Mouse (Mus musculus): ENCODE data around the gene Prnp. TPM values are rescaled to one million over a fixed set of nuclear protein-coding genes. Genes with fewer than 3 reads are reported as not detected.

Prnp gene
- polyA plus RNA-seq, 1 experiment from 2014 or later: 49.6 TPM

DNA sequence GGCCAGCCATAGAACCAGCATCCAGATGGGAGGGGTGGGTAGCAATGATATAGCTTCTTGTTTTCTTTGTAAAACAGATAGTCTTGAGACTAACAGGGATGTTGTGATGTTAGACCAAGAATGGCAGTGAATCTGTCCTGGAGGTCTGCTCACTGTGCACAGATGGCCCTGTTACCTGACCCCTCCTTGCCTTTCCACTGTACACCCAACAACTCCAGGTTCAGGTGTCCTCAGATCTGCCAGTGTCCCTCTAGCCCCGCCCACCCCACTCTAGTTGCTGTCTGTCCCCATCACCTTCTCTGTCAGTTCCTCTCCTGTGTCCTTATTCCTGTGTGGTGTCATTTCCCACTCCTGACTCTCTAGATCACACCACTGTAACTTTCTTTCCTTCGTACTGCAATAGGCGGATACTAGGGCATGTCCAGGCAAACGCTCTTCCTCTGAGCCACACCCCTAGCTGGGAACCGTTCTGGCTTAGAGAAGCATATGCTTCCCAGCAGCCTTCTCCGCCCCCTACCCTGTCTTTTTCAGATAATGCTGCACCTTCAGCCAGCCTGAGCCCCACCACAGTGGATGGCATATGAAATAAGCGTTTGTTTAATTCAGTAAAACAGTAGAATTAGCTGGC lies 22.7 kb downstream of the Prnp start:
- 73% methylated on average over 7 of the region's 7 CpGs for WGBS
- Histone ChIP-seq H3K27ac (ENCODE audit: low read length) (no peak overlapping the region), H3K36me3 (ENCODE audit: insufficient read depth, low read length) (no peaks in the 10 kb centered on the region)

DNA sequence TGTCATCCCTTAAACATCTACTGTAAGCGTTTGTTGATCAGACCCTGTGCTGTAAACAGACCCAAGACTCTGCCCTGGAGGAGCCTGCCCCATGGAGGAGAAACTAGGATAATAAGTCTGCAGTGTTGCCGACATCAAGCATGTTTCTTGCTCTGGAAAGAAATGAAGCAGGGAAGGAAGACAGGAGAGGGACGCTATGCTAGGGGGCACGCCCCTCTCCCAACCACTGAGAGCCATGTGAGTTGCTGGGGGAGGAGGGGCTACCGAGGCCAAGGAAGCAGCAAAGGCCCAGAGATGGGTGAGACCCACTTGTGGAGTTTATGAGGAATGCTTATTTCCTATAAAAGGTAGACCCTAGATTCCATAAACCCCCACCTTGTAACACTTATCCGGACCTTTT lies 23.3 kb downstream of the Prnp start:
- 44% methylated on average over 6 of the region's 6 CpGs for WGBS

More for the DNA sequence above, 22.7 kb downstream of the Prnp start:
- no peak overlapping the region for H3K4me2 ChIP-seq (replicated peaks; ENCODE audit: low read depth, low read length)
- H3K9me3 ChIP-seq (ENCODE audit: low read length): no peaks in the 10 kb centered on the region
- no peak overlapping the region for H3K4me3 ChIP-seq (ENCODE audit: low read length)
- no peak overlapping the region for H3K9ac ChIP-seq (replicated peaks; ENCODE audit: low read length)
- no peaks in the 10 kb centered on the region for H3K27me3 ChIP-seq (ENCODE audit: insufficient read depth, low read length)
- H3K4me1 ChIP-seq (ENCODE audit: insufficient read depth, low read length): peaks cover 8% of the 10 kb centered on the region; the same call in 1 of the 2 replicates
- 0 out of 2 replicates have a peak, but pooled peaks have one; percentile 12 for ATAC-seq (ENCODE audit: low FRiP score, low TSS enrichment)

DNA sequence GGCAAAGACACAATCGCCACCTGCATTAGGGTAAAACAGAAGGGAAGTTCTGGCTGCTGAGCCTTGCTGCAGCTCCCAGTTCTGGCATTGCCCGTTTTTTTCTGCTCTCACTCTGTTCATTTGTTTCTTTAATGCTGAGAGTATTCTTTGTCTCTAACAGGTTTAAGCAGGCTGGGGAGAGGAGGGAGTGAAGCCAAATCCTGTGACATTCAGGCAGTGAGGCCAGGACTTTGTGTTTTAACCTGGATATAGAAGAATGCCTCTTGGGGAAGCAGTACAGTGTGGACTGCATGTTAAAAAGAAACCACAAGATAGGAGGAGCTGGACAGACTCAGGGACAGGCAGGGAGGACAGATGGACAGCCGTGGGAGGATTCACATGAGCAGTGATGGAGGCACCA lies 23.9 kb downstream of the Prnp start:
- Histone ChIP-seq H3K27ac (ENCODE audit: low read length) (no peak overlapping the region), H3K36me3 (ENCODE audit: insufficient read depth, low read length) (no peaks in the 10 kb centered on the region), H3K4me2 (replicated peaks; ENCODE audit: low read depth, low read length) (no peak overlapping the region), H3K4me3 (ENCODE audit: low read length) (no peak overlapping the region), H3K4me1 (ENCODE audit: insufficient read depth, low read length) (peaks cover 8% of the 10 kb centered on the region; the same call in 1 of the 2 replicates), H3K27me3 (ENCODE audit: insufficient read depth, low read length) (no peaks in the 10 kb centered on the region), H3K9me3 (ENCODE audit: low read length) (no peaks in the 10 kb centered on the region), H3K9ac (replicated peaks; ENCODE audit: low read length) (no peak overlapping the region)
- 69% methylated on average over 3 of the region's 3 CpGs for WGBS
- no peak for ATAC-seq (ENCODE audit: low FRiP score, low TSS enrichment)

More for the DNA sequence above, 23.3 kb downstream of the Prnp start:
- Histone ChIP-seq H3K4me2 (replicated peaks; ENCODE audit: low read depth, low read length) (no peak overlapping the region), H3K36me3 (ENCODE audit: insufficient read depth, low read length) (no peaks in the 10 kb centered on the region), H3K27ac (ENCODE audit: low read length) (no peak overlapping the region), H3K9me3 (ENCODE audit: low read length) (no peaks in the 10 kb centered on the region), H3K4me1 (ENCODE audit: insufficient read depth, low read length) (peaks cover 8% of the 10 kb centered on the region; the same call in 1 of the 2 replicates), H3K4me3 (ENCODE audit: low read length) (no peak overlapping the region), H3K9ac (replicated peaks; ENCODE audit: low read length) (no peak overlapping the region), H3K27me3 (ENCODE audit: insufficient read depth, low read length) (no peaks in the 10 kb centered on the region)
- no peak for ATAC-seq (ENCODE audit: low FRiP score, low TSS enrichment)

- H3K4me3 ChIP-seq (ENCODE audit: low read length): no peak overlapping the region
- no peaks in the 10 kb centered on the region for H3K36me3 ChIP-seq (ENCODE audit: insufficient read depth, low read length)
- no peak overlapping the region for H3K4me2 ChIP-seq (replicated peaks; ENCODE audit: low read depth, low read length)
- H3K27ac ChIP-seq (ENCODE audit: low read length): no peak overlapping the region
- 94% methylated on average over 2 of the region's 2 CpGs for WGBS
- no peaks in the 10 kb centered on the region for H3K27me3 ChIP-seq (ENCODE audit: insufficient read depth, low read length)
- H3K4me1 ChIP-seq (ENCODE audit: insufficient read depth, low read length): peaks cover 8% of the 10 kb centered on the region; the same call in 1 of the 2 replicates
- H3K9me3 ChIP-seq (ENCODE audit: low read length): no peaks in the 10 kb centered on the region
- ATAC-seq (ENCODE audit: low FRiP score, low TSS enrichment): no peak
- H3K9ac ChIP-seq (replicated peaks; ENCODE audit: low read length): no peak overlapping the region
Measured at GRCm38 (mm10) chr2:131934243-131934642, 24.5 kb downstream of the Prnp start.

GRCm38 (mm10) chr2:131935390-131936105 lies 25.8 kb downstream of the Prnp start:
- no peaks in the 10 kb centered on the region for H3K27me3 ChIP-seq (ENCODE audit: insufficient read depth, low read length)
- peaks cover 8% of the 10 kb centered on the region; the same call in 1 of the 2 replicates for H3K4me1 ChIP-seq (ENCODE audit: insufficient read depth, low read length)
- peak; percentile 28; the same call in 1 of the 2 replicates for ATAC-seq (ENCODE audit: low FRiP score, low TSS enrichment)
- H3K4me2 ChIP-seq (replicated peaks; ENCODE audit: low read depth, low read length): no peak overlapping the region
- H3K36me3 ChIP-seq (ENCODE audit: insufficient read depth, low read length): no peaks in the 10 kb centered on the region
- H3K9ac ChIP-seq (replicated peaks; ENCODE audit: low read length): no peak overlapping the region
- WGBS: 68% methylated on average over 10 of the region's 10 CpGs
- no peak overlapping the region for H3K27ac ChIP-seq (ENCODE audit: low read length)
- H3K4me3 ChIP-seq (ENCODE audit: low read length): no peak overlapping the region
- no peaks in the 10 kb centered on the region for H3K9me3 ChIP-seq (ENCODE audit: low read length)

DNA sequence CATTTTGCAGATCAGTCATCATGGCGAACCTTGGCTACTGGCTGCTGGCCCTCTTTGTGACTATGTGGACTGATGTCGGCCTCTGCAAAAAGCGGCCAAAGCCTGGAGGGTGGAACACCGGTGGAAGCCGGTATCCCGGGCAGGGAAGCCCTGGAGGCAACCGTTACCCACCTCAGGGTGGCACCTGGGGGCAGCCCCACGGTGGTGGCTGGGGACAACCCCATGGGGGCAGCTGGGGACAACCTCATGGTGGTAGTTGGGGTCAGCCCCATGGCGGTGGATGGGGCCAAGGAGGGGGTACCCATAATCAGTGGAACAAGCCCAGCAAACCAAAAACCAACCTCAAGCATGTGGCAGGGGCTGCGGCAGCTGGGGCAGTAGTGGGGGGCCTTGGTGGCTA lies 26.7 kb downstream of the Prnp start:
- H3K4me2 ChIP-seq (replicated peaks; ENCODE audit: low read depth, low read length): no peak overlapping the region
- no peaks in the 10 kb centered on the region for H3K9me3 ChIP-seq (ENCODE audit: low read length)
- peaks cover 8% of the 10 kb centered on the region; the same call in 1 of the 2 replicates for H3K4me1 ChIP-seq (ENCODE audit: insufficient read depth, low read length)
- ATAC-seq (ENCODE audit: low FRiP score, low TSS enrichment): no peak
- no peak overlapping the region for H3K27ac ChIP-seq (ENCODE audit: low read length)
- no peaks in the 10 kb centered on the region for H3K27me3 ChIP-seq (ENCODE audit: insufficient read depth, low read length)
- H3K4me3 ChIP-seq (ENCODE audit: low read length): no peak overlapping the region
- 97% methylated on average over 10 of the region's 10 CpGs for WGBS
- no peak overlapping the region for H3K9ac ChIP-seq (replicated peaks; ENCODE audit: low read length)
- H3K36me3 ChIP-seq (ENCODE audit: insufficient read depth, low read length): no peaks in the 10 kb centered on the region

- H3K27me3 ChIP-seq (ENCODE audit: insufficient read depth, low read length): no peaks in the 10 kb centered on the region
- no peak overlapping the region for H3K27ac ChIP-seq (ENCODE audit: low read length)
- WGBS: 33% methylated on average over 8 of the region's 8 CpGs
- H3K4me1 ChIP-seq (ENCODE audit: insufficient read depth, low read length): no peaks in the 10 kb centered on the region
- H3K9me3 ChIP-seq (ENCODE audit: low read length): no peaks in the 10 kb centered on the region
- no peak overlapping the region for H3K4me3 ChIP-seq (ENCODE audit: low read length)
- ATAC-seq (ENCODE audit: low FRiP score, low TSS enrichment): peak; percentile 31; the same call in 1 of the 2 replicates
- H3K9ac ChIP-seq (replicated peaks; ENCODE audit: low read length): no peak overlapping the region
- no peaks in the 10 kb centered on the region for H3K36me3 ChIP-seq (ENCODE audit: insufficient read depth, low read length)
- H3K4me2 ChIP-seq (replicated peaks; ENCODE audit: low read depth, low read length): no peak overlapping the region
Measured at GRCm38 (mm10) chr2:131939404-131940111, 29.8 kb downstream of the Prnp start.

- WGBS: 79% methylated on average over 3 of the region's 3 CpGs
- Histone ChIP-seq H3K27ac (ENCODE audit: low read length) (no peak overlapping the region), H3K4me3 (ENCODE audit: low read length) (no peak overlapping the region), H3K36me3 (ENCODE audit: insufficient read depth, low read length) (no peaks in the 10 kb centered on the region), H3K27me3 (ENCODE audit: insufficient read depth, low read length) (no peaks in the 10 kb centered on the region), H3K9ac (replicated peaks; ENCODE audit: low read length) (no peak overlapping the region), H3K9me3 (ENCODE audit: low read length) (no peaks in the 10 kb centered on the region), H3K4me1 (ENCODE audit: insufficient read depth, low read length) (no peaks in the 10 kb centered on the region), H3K4me2 (replicated peaks; ENCODE audit: low read depth, low read length) (no peak overlapping the region)
- ATAC-seq (ENCODE audit: low FRiP score, low TSS enrichment): no peak
Measured at GRCm38 (mm10) chr2:131940506-131940905, 30.8 kb downstream of the Prnp start.

GRCm38 (mm10) chr2:131941501-131941900 lies 31.8 kb downstream of the Prnp start:
- no peaks in the 10 kb centered on the region for H3K27me3 ChIP-seq (ENCODE audit: insufficient read depth, low read length)
- no peak overlapping the region for H3K9ac ChIP-seq (replicated peaks; ENCODE audit: low read length)
- no peak overlapping the region for H3K4me3 ChIP-seq (ENCODE audit: low read length)
- H3K36me3 ChIP-seq (ENCODE audit: insufficient read depth, low read length): no peaks in the 10 kb centered on the region
- H3K4me2 ChIP-seq (replicated peaks; ENCODE audit: low read depth, low read length): no peak overlapping the region
- H3K27ac ChIP-seq (ENCODE audit: low read length): no peak overlapping the region
- H3K9me3 ChIP-seq (ENCODE audit: low read length): no peaks in the 10 kb centered on the region
- 69% methylated on average over 6 of the region's 6 CpGs for WGBS
- no peak for ATAC-seq (ENCODE audit: low FRiP score, low TSS enrichment)
- no peaks in the 10 kb centered on the region for H3K4me1 ChIP-seq (ENCODE audit: insufficient read depth, low read length)
